Mouse (Mus musculus) urinary bladder, adult 2 months (tissue): ENCODE measurements around the gene Adcy3. TPM values are rescaled to one million over a fixed set of nuclear protein-coding genes. Genes with fewer than 3 reads are reported as not detected.
A peak's percentile ranks its signal among the peaks of the same experiment; 100 is the strongest.
"Not testable (repeated sequence)": the region's sequence is repeated elsewhere in the genome, so short reads cannot be mapped to it uniquely, and the experiment has no call there.

Experiments
- DNase-seq: peaks from one replicate; pipeline ENCODE4 v3.0.0; 2022; ENCODE audit warnings: low spot score
- polyA plus RNA-seq: library from polyadenylated mRNA; depleted of rRNA; stranded (reverse); fragments of >200 nt; gene quantifications from 2 replicates; pipeline ENCODE4 v1.2.3, GENCODE M21; 2012

Gene Adcy3
- polyA plus RNA-seq, 1 experiment: 4.2 TPM

DNA sequence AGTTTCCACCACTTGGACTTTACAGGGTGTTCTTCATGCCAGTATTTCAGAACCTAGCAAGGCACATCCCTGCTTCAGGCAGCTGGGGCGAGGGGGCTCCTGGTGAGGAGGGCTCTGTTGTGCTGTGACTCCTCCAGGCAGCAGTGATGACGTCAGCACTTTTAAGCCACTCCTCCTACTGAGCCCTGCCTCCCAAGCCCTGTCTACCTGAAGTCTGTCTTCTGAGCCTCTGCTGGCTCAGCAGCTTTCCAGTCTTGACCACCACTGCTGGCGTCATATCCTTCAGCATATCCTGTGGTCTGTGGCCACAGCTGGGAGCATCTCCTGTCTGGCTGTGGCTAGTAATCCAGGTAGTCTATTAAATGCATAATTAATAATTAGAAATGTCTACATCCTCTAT is 47.6 kb downstream of the Adcy3 start:
- no peak for DNase-seq

DNA sequence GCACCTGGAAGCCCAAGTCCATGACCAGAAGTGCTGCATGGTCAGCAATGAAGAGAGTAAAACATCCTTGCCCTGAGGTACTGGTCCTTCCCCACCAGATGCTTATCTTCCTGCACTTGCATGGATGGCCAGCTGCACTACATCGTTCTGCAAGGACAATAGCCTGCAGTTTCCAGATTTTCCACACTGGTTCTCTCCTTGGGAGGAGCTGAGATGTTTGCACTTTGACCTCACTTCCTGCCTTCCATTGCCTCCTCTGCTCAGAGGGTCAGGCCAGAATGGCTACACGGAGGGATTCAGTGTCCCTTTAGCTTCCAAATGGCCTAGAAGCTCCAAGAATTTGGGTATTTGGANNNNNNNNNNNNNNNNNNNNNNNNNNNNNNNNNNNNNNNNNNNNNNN is 51.7 kb downstream of the Adcy3 start:
- no peak for DNase-seq

DNA sequence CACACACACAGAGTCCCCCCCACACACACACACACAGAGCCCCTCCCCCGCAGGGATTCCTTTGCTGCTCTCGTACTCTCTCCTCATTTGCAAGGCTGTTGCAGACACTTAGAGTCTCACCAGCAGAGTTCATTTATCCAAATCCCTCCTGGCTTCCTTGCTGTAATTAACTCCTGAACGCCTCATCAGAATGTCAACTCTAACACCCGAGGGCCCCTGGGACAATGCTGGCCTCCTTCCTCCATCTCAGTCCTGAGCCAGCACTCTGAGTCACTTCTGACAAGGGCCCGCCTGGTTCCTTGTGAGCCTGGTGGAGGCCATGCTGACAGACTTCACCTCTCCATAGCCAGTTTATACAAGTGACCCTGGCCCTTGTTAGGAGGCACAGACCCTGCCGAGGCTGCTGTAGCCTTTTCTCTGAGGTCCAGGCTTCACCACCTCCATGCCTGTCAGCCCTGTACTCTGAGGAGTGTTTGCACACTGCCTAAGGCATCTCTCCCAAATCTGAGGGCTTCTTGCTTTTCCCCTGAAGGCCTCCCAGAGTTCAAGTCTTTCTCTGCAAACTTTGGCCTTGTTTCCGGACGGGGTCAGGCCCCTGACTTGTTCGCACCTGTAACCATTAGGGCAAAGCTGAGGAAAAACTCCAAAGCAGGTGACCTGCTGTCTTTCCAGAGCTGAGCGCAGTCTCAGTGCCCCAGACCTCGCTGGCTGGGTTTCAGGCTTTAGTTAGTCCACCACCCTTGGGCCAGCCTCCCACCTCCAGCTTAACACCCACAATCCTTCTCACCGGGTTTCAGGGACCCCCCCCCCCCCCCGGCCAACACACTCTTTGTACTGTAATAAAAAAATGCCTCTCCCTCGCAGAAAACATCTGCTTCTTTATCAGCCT is 55.5 kb downstream of the Adcy3 start:
- DNase-seq: no peak

DNA sequence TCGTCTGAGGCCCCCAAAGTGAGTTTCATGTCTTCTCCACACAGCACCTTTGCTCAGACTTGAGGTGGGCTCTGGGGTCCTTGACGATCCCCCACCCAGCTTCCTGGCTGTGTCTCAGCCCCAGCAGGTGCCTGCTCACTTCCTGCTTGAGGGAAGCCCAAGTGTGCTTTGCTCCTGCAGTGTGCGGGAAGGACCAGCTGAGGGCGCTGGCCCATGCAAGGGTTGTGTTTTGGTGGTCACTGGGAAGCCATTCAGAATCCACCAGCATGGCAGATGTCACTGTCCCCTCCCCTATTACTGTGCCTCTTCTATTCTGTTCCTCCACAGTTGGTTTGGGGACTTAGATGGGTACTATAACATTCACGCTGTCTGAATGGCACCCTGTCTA is 56.2 kb downstream of the Adcy3 start:
- no peak for DNase-seq

DNA sequence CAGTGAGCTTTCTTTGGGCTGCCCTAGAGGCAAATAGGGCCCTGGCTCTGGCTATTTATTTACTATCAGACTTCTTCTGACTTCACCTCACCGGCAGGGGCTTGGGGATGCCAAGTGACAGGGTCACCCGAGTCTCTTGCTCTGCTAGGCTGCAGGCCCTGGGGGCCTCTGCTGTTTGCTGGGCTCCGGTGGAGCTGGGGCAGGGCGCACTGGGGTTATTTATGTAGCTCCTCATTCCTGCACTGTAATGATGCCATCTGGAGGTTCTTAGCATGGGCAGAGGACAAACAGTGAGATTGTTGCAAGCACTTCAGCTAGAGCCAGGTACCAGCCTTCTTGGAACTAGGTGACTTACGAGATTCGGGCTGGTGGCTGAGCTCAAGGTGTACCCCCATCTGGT is 59.6 kb downstream of the Adcy3 start:
- DNase-seq: no peak

DNA sequence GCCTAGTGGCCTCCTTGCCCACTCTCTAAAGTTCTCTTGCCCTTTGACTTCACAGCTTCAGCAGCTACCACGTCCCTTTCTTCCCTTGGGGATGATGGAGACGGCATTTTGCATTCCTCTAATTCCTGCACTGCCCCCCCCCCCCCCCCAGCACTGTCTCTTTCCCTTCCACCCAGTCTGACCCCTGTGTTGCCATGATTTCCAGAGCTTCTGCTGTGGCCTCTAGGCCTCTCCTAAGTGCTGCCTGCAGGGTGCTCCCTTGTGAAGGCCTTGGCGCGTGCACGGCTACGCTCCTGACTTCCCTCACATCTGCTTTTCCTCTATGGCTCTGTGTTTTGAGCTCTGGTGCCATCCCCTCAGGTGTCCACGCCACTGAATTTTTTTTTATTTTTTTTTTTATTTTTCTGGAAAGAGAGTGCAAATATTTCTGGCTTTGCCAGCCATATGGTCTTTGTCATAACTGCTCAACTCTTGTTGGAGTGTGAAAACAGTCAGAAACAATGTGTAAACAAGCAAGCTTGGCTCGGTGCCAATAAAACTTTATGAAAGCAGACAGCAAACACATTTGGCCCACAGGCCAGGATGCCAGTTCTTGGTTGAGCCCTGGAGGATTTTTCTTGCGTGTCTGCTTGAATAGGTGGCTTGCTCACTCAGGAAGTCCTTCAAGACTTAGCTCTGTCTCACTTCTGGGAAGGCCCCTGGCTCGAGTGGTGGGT is 60.3 kb downstream of the Adcy3 start:
- no peak for DNase-seq

DNA sequence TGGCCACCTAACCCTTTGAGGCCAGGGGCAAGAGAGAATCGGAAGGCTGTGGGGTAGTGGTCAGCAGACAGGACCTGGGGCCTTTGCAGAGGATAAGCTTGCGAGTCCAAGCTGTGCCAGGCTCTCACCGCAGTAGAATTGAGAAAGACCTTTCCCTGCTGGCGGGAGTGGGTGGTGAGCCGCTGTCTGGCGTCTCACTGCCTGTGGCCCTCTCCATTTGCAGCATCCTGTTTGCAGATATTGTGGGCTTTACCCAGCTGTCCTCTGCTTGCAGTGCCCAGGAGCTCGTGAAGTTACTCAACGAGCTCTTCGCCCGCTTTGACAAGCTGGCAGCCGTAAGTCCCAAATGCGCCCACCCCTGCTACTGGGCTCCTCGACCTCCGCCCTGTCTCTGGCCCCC is 61.7 kb downstream of the Adcy3 start:
- no peak for DNase-seq

DNA sequence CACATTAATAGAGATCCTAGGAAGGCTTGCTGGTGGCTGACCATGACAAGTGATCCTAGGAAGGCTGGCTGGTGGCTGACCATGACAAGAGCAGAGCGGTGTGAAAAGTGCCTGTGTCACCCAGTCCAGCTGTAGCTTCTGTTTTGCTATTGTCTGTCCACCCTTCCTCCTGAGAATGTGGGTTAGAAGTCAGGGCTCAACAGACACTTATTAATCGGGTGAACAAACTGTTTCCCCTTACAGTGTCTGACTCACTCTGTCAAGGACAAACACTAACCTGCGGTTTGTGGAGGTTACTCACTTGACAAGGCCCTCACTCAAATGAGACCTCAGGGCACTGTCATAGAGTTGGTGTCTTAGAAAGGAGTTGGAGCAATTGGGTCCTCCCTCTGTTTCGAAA is 65.8 kb downstream of the Adcy3 start:
- peak; percentile 6 for DNase-seq

DNA sequence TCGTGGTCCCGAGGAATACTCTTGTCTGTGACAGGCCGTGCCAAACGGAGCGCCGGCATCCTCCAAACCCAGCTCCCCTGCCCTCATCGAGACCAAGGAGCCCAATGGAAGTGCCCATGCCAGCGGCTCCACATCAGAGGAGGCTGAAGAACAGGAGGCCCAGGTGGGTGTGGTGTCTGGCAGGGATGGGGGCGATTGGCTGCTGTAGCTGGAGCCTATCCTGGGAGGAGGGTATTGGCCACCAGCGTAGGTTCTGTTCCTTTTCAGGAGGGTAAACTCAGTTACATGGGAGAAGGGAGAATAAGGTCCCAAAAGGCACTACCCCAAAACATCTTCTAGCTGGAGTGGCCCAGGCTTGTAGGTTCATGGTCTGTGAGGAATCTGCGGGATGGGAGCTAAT is 66.4 kb downstream of the Adcy3 start:
- peak; percentile 14 for DNase-seq

DNA sequence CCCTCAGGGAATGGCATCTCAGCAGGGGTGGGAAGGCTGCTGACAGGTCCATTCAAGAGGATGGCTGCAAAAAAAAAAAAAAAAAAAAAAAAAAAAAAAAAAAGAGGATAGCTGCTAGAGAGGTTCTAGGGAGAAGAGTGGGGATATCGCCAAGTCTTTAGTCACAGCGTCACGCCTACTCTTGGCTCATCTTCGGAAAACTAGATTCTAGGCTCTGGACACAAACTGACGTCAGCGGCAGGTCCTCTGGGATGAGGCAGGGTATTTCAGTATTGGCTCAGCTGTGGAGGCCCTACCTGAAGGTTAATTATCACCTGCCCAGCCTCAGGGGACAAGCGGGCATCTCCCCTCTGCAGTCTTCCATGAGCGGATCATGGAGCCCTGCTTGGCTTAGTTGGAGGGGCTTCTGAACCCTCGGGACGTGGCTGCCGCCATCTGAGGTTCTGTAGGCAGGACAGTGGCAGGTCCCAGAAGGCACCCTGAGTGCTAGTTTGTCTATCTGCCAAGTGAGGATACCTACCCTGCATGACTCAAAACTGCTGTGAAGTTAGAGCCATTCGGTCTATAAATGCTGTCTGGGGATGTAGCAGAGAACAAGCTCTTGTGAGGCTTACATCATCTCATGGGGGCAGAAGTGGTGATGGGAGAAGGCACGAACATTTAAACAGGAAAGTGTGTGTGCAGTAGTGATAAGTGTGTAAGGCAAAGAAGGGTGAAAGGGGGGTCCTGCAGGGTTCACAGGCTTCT is 68.7 kb downstream of the Adcy3 start:
- peak; percentile 18 for DNase-seq

DNA sequence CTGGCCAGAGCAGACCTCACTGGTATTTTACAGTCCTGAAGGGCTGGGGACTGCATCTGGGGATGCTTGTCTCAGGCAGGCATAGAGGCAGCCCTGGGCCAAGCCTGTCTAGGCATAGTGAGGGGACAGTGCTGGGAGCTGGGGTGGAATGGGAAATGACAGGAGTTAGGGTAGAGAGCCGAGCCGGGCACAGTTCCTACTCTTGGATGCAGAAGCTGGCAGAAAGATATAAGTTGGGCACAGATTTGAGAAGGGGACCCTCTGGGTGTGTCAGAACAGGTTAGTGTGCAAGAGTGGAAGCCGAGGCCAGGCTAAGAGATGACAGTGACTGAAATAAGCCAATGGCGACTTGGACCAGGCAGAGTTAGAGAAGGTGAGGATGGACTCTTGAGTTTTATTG is 69.3 kb downstream of the Adcy3 start:
- peak; percentile 12 for DNase-seq

DNA sequence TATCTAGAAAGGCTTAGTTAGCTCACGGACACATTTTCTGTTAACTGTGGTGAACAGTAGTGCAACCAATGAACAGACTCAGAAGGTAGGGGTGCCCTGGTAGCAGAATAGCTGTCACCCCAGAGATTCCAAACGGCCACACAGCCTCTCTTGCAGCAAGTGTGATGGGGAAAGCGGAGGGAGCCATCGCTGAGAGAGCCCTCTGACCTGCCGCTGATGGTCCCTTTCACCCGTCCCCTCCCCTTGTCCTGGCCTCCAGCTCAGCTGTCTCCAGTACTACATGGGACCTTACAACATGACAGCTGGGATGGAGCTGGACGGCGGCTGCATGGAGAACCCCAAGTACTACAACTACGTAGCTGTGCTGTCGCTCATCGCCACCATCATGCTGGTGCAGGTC is 73.2 kb downstream of the Adcy3 start:
- peak; percentile 13 for DNase-seq

DNA sequence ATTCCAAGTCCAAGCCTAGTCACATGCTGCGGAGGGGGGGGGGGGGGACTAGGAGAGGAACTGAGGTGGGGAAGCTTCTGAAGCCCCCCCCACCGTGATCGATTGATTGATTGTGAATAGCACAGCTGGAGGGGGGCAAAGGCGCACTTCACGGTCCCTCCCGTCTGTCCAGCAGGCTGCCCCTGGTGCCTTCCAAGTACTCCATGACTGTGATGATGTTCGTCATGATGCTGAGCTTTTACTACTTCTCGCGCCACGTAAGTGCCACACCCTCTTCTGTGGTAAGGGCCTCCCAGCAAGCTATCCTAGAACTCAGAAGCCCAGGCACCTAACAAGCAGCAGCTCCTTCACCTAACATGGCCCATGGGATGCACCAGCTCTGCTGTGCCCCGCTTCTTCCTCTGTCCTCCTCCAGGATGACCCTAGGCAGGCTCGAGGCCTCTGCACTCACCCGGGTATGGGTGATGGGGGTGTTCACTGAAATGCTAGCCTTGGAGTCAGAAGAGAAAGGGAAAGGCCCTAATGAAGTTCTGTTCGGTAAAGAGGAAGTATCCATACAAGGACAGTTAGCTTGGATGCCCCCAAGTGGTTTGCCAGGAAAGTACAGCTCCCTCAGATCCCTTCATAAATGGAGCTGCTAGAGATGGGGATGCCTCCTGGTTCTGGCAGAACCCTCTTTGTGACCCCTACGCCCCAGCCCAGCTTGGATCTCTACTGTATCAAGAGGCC is 75.7 kb downstream of the Adcy3 start:
- DNase-seq: peak; percentile 20

DNA sequence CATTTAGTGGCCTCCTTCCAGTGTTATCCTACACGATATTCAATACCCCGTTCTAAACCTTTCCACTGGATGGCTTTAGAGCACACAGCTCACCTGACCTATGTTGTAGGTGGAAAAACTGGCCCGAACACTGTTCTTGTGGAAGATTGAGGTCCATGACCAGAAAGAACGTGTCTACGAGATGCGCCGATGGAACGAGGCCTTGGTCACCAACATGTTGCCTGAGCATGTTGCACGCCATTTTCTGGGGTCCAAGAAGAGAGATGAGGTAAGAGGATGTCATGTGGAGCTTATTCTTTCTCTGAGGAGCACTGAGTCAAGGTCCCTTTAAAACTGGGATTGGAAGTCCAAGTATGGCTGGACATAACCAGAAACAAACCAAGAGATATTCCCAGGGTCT is 76.3 kb downstream of the Adcy3 start:
- peak; percentile 7 for DNase-seq

DNA sequence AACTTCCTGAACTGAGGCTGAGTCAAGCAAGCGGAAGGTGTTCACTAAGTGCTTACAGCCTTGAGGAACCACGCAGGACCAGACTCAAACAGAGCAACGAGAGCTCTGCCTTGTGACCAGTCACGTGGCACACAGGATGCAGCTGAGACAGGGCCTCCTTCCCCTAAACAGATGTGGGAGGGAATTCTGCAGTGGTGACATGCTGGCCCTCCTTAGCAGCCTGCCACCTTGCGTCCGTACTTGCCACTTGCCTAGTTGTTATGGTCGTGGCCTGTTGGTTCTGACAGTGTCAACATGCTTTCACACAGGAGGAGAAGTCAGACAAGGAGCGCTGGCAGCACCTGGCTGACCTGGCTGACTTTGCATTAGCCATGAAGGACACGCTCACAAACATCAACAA is 78.3 kb downstream of the Adcy3 start:
- DNase-seq: peak; percentile 16

DNA sequence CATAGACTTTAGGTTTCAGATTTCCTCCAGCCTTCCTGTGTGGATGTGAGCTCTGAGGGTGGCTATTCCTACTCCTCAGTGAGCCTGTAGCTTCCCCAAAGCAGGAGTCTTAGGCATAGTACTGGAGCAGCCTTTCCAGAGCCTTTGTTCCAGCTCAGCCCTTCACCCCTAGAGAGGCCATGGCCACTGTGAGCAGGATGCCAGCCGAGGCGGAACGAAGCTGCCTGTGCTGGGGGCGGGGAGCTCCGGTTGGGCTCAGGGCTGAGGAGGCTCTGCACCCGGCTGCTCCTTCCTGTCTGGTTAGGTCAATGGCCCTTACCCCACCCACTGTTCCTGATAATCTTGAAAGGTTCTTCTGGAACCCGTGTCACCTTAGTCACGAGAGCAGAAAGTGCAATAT is 80.0 kb downstream of the Adcy3 start:
- no peak for DNase-seq

DNA sequence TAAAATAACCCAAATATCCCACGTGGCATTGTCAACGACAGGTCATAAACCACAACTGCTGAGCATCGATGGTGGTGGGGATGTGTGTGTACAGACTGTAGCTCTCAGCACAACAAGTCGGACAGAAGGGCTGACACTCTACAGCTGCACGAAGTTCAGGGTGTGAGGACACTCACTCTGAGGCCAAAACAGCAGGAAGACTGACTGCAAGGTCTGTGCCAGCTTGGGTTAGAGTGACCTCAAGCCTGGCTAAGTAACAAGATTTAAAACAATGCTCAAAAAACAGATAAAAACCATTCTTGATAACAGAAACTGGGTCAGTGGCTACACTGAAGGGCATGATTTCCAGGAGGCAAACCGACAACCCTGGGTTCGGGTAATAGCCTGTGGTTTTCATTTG is 97.3 kb downstream of the Adcy3 start:
- DNase-seq: no peak

DNA sequence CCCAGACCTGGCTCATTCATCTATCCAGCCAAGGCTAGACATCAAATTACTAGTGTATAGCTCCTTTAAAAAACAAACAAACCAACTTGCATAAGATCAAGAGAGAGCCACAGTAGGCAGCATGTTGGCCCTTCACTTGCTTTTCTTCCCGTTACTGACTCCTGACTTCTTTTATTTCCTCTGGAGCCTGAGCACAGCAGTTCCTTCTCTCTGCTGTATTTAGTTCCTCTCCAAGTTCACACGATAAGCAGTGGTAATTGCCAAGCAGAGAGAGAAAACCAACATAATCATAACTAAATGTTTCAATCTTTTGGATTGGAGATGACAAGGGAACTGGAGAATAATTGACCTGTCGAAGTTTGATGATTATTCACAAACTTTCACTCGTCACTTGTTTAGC is 99.9 kb downstream of the Adcy3 start:
- no peak for DNase-seq

DNA sequence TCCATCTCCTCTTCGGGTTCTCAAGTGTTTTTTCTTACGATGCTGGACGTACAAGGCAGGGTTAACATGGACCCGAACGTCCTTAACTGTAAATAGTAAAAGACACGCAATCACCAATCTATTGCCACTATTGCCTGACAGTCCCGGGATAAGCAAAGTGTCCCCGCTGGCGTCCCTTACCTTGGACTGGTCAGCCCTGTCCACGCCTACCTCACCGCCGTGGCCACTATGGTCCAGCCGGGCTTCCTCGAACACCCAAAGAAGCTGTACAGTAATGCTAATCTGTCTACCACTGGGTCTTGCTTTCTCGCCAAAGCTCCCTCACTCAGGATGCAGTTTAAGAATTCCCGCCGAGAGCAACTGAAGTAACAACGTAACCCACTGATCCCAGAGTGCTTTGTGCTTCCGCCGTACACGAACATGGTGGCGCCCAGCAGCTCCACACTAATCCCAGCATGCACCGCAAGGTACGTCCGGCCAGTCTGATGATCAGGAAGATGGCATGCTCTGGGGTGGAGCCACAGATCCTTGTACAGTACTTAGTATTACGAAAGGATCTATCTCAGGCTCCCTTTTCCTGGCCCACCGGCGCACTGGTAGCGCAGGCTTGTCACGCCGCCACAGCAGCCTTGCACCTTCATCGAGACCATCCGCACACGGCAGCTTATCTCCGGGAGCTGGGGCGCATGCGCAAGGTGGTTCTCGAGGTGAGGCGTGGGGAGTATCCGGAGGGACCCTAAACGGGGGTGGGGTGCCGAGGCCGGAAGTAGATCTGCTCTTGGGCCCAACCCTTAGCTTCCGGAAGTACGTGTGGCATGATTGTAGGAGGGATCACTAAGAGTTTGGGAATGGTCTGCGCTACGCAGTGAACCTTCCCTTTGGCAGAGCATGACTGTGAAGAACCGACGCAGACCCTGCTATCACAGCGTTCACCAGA is 100.9 kb downstream of the Adcy3 start, which contains the start of the genes Ptrhd1 and Cenpo:
Ptrhd1 (plus strand) TSS at position 456 of the 937 bp plus-strand sequence.
Cenpo (minus strand) TSS at position 723 of the 937 bp plus-strand sequence.
- peak; percentile 91 for DNase-seq

DNA sequence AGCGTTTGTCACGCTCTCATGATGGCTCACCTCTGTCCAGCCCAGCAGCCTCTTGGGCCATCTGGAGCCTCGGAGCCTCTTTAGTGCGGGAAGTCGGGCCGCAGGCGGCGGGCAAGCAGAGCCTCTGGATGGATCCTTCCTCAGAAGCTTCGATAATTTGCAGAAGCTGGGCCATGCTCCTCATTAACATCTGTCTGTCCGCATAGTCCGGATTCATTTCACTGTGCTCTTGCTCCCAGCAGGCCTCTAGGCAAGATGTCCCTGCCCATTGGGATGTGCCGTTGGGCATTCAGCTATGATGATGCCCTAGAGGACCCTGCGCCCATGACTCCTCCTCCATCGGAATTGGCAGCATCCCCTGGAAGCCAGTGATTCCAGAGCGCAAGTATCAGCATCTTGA is 104.6 kb downstream of the Adcy3 start:
- DNase-seq: no peak

DNA sequence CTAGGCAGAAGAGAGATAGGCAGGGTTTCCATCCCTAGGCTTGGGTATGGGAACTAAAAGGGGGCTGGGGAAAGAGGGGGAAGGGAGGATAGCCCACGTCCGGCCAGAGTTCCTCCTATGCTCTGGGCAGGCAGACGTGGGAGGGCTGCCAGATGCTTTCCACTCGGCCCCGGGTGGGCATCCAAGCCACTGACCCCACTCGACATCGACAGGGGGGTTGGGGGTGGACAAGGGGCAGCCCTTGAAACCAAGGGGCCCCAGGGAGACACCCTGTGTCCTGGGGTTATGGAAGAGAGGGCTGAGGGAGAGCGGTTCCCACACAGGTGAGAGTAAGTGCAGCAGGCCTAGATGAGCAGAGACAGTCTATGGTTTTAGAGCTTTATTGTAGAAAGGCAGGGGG is 107.4 kb downstream of the Adcy3 start:
- not testable (repeated sequence) for DNase-seq
